Mouse (Mus musculus): ENCODE results near the gene Olfr70.

The Olfr70 gene

DNA sequence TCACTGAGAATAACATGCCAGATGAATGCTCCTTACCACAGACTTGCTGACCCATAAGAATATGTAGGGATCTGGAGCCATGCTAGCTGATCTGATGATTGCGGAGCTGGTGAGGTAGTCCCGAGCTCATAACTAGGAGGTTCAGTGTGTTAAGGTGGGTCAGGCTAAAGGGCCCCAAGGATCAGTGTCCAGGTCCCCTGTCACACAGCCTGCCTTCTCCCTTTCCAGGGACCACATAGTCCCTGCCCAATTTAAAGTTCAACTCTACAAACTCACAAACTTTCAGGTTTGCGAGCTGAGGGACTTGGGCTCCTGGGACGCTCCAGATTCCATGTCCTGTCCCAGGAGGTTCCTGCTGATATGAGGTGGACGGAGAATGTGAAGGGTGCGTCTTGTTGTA is at the start of gene Olfr70:
Gene Olfr70 (minus strand): TSS at position 101 of the 400 bp plus-strand sequence.
- no peak for DNase-seq (ENCODE audit: low spot score)

DNA sequence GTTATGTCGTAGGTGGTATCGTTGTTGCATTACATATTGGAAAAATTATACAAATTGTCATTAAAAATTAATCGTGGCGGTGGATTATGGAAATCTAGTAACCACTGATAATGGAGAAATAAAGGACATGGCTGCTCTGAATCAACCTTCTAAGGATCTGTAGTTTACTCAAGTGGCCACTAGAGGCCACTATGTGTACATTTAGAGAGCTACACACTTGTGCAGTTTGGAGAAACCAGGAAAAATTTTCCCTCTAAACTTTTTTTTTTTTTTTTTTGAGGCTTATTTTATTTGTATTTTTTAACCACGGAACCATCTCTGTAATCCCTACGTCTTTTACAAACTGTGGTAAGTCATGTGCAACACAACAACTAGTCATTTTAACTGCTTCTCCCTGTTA is 44.6 kb upstream of the Olfr70 start:
- DNase-seq (ENCODE audit: low spot score) = peak; percentile 80

DNA sequence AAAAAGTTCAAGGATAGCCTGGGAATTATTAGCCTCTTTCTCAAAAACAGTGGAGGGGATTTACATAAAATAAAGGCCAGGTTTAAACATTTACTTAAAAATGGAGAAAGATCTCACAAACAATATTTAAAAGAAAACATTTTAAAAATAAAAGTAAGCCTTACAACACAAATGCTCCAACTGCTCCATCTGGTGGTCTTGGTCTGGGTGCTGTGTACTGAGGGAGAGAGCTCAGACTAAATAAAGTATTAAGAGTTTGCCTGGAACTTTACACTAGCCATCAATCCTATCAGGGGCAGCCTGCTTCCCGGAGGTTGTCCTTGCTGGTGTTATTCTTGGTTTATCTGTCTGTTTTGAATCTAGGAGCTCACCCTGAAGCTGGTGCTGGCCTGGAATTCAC is 42.5 kb upstream of the Olfr70 start:
- no peak for DNase-seq (ENCODE audit: low spot score)

DNA sequence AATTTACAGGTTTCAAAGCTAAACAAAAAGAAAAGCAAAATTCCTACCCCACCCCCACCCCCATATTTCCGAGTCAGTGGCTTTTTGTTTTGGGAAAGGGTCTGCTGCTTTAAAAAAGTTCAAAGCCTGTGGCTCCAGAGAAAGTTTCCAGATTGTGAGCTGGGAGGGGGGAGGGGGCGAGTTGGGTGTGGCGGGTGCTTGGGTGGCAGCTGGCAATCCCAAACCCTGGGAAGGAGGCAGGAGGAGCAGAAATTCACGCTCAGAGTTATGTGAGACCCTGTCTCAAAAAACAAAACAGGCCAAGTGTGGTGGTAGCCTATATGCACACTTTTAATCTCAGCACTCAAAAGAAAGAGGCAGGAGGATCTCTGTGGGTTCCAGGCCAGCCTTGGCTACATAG is 42.0 kb upstream of the Olfr70 start:
- DNase-seq (ENCODE audit: low spot score) = no peak

DNA sequence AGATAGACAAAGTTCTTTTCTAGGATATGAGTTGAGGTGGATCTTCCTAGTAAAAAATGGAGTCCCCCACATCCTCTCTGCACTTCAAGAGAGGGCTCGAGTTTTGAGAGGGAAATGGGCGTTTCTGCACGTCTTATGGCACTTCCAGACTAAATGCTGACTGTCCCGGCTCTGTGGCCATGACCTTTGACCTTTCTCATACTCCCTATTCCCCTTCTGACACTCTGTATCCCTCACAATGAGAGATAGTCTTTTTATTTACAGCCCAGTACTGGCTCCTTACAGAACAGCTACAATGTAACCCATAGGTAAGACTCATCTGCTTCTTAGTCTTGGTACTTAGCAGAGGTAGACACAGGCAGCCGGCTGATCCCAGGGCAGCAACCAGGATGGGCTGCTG is 40.9 kb upstream of the Olfr70 start:
- no peak for DNase-seq (ENCODE audit: low spot score)

DNA sequence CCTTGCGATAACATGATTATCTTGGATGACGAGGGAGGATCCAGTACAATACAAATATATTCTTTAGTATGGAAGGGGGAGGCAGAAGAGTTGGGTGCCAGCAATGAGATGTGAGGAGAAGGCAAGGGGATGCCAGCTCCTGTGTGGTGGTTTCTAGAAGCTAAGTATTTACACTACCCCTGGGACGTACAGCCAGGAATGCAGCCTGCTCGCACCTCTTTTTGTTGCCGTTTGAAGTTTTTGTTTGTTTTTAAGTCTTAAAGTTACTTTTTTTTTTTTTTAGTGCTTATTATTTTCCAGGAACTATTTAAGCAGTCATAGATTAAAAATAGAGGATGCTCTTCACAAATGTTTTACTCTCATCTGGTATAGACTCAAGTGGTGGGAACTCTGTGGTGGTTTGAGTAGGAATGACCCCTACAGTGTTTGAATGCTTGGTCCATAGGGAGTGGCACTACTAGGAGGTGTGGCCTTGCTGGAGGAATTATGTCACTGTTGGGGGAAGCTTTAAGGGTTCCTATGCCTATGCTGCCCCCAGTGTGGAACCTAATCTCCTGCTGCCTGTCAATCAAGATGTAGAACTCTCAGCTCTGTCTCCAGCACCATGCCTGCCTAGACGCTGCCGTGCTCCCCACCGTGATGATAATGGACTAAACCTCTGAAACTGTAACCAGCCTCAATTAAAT is 38.5 kb upstream of the Olfr70 start:
- no peak for DNase-seq (ENCODE audit: low spot score)

DNA sequence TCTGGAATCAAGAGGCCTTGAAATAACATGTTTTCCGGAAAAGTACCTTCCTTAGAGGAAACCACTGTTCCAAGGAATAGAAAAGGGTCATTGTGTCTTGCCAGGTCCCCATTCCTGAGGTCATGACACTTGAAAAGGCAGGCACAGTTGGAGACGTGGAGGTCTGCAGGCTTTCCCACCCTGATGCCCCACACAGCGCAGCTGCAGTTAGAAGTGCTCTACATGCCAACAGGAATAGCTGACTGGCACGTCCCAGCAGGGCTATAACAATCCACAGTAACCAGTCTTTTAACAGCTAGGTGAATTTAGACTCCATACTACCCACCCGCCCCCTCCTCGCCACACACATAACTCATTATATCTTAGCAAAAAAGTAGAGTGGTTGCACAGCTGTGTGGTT is 36.5 kb upstream of the Olfr70 start:
- DNase-seq (ENCODE audit: low spot score) = no peak

DNA sequence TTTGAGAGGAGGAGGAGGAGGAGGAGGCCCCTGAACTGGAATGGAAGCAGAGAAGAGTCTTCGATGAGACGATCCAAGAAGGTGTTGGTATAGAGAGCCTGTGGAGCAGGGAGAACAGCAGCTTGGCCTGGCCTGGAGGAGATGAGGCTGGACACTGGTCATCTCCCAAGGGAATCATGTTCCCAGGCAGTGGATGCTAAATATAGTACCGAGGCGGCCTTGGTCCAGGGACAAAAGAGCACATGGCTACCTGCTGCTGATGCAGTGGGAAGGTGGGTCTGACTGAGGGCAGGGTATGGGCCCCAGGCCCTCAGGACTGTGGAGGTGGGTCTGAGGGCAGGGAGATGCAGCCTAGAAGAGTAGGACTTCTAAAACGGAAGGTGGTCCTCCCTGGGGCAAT is 32.6 kb upstream of the Olfr70 start:
- DNase-seq (ENCODE audit: low spot score) = no peak

DNA sequence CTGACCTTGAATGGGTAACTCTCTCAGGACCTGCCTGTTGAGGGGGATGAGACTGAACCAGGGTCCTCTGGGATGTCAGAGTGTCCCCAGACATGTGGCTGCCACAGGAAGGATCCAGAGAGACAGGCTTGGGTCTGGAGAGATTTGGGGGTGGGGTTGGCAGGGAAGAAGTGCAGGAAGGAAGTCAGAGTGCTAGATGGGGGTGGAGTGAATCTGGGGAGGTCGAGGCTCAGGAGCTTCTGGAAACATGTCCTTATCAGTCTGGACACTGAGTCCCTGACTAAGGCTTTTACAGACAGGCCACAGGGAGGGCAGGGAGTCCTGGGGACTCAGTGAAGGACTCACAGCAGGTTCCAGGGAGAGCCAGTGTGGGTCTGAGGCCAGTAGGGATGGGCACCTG is 31.6 kb upstream of the Olfr70 start:
- no peak for DNase-seq (ENCODE audit: low spot score)

DNA sequence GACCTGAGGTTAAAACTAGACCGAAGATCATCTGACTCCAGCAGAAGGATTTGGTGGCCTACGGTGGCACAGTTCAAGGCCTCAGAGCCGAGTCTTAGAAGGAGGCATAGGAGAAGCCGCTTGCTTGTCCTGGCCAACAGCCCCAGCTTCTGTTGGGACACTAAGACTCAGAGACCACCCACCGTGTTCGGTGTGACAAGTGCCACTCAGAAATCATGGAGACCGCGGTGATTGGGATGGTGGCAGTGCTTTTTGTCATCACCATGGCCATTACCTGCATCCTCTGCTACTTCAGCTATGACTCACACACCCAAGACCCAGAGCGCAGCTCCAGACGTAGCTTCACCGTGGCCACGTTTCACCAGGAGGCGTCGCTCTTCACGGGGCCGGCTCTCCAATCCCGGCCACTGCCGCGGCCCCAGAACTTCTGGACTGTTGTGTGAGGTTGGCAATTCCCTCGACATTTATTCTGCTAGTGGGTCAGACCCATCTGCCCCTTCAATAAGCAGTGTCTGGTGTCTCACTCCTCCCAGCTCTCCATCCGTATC is 30.2 kb upstream of the Olfr70 start:
- no peak for DNase-seq (ENCODE audit: low spot score)

DNA sequence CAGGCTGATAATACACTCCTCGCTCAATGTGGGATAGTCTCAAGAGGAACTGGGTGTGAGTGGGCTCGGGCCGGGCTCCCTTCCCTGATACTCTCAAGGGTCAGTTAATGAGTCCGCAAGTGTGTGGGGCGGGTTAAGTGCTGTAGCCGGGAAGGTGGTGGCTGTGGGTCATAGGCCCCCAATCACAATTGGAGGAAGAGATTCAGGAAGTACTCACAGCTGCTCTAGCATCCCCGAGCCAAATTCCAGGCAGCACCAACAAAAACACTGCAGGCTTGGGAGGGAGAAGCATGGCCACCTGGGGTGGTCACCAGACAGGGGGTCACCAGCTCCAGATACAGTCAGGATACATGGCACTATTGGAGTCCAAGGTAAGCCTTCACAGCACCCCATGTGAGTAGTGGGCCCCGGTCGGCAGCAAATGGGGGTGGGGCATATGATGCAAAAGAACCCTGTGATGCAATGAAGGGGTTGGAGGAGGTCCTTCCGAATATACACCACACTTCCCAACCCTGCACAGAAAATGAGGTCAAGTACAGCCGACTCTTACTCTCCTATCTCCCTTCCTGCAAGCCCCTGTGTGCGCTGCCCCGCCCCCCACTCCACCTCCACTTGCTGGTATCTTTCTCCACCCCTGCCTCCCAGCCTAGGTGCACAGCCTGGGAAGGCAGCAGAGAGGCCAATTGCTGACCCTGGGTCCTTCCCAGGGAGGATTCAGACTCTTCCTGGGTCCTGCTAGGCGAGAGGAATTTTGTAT is 29.4 kb upstream of the Olfr70 start, which contains the start of gene Spaar:
Gene Spaar (plus strand): TSS at position 241 of the 757 bp plus-strand sequence.
- DNase-seq (ENCODE audit: low spot score) = no peak

DNA sequence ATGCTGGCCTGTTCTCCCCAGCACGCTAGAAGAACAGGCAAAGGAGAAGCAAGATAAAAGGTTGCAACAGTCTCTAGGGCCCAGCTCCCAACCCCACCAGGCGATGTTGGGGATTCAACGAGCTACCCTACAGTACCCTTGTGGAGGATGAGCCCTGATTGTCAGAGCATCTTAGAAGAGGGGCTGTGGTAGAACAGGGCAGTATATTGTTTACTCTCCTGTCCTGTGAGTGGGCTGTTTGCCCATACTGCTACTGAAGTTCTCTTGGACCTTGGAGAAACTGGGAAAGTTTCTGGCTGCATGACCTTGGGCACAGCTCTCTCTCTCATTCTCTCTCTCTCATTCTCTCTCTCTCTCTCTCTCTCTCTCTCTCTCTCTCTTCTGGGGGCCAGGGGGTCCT is 28.5 kb upstream of the Olfr70 start:
- no peak for DNase-seq (ENCODE audit: low spot score)

DNA sequence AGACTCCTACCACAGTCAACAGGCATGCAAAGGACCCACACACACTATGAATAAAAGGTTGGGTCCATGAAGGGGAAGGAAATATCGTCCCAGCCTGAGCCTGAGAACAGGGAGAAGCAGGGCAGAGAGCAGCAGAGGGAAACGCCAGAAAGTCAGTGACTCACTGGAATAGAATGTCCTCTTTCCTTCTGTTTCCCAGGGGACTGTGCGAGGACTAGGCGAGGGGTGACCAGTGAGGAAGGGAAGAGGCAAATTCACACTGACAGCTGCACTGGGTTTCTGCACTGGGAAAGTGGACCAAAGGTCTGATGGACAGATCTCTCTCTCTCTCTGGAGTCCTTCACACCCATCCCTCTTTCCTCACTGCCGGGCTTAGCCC is 28.0 kb upstream of the Olfr70 start:
- DNase-seq (ENCODE audit: low spot score) = no peak

DNA sequence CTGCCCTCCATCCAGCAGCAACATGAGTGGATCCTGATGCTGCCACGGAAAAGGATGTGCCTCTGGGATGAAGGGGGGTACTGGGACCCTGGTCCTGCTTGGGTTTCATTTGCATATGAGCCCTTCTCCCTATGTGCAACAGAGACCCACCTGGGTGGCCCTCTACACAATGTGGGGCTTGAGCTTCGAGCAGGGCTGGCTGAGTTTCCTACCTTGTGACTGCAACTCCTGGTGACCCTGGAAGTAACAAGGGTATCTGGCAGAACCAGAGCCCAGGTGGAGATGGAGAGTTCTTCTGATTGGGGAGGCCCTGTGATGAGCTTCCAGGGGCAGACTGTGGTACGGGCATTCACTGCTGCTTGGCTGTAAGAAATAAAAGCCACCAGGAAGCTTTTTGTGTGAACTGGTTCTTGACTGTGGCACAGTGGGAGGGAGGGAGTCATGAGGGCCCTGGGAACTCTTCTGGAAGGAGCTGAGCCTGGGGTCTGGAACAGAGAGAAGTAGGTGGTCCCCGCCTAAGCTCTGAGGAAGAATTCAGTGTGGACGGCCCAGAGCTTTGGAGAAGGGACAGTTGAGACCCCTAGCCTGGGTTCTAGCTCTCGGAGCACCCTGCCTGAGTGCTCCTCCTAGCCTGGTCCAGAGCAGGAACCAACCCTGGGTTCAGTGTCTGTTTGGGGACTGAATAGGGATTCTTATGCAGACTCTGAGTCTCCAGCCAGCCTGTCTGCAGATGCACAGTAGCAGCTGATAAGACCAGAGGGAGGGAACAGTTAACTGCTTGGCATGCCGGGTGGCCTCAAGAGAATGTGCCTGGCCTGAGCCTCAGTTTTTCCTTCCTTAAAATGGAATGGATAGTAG is 27.3 kb upstream of the Olfr70 start:
- DNase-seq (ENCODE audit: low spot score) = no peak

DNA sequence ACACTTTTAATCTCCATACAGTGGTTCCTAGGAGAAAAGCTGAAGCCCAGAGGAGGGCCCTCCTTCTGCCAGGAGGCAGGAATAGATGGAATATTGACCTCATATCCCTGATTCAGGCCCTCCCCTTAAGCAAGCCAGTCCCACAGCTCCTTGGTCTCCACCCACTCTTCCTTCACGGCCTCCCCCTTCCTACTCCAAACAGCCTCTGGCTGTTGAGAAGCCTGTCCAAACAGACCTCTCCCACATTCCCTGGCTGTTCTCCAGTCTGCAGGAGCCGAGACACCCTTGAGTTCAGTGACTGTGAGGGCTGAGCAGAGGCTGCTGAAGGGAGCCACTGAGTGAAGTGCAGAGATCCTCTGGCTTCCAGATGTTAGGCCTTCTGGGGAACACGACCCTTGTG is 26.4 kb upstream of the Olfr70 start, which contains the start of gene Hrct1:
Gene Hrct1 (plus strand): TSS at position 194 of the 400 bp plus-strand sequence.
- DNase-seq (ENCODE audit: low spot score) = no peak

DNA sequence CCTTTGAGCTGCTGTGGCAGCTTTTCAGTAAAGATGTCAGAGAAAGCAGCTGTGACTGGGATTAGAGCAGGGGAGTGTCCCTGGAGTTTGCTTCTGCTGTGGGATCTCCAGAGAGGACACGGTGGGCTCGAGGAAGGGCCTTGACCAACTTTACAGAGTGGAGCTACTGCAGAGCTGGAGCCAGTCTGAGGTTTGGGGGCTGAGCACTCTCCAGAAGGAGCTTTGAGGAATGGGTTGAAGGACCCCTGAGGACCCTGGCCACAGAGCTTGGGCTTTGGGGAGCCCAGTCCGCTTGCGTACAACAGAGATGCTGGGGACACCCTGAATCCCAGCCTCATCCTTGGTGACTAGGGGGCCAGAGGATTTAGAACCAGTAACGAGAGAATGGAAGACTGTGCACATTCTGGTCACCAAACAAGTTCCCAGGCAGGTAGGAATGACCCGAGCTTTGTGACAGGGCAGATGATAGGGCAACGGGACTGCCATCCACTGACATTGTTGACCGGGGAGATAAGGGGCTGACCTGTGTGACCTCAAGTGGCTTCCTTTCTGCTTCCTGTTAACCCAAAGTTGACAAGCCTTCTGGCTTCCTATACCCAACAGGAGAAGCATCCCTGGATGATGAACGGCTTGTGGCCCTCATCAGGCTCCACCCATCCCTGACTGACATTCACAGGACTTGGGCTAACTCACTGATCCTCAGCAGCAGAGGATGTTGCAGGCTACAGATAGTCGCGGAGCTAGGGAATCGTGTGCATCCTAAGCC is 25.8 kb upstream of the Olfr70 start:
- no peak for DNase-seq (ENCODE audit: low spot score)

DNA sequence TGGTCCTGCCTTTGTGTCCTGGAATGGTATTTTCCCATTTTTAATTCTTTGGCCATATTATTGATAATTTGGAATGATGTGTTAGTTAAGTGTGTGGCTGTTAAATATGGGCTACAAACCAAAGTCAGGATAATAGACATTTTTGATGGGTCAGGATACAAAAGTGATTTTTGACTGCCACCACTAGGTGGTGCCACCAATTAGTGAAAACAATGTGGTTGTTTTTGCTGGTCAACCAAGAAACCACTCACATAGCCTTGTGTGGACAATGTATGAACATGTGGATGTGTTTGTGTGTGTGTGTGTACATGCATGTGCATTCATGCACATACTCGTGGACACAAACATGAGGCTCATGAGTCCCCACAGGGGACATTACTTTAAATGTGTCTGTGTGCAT is 24.2 kb upstream of the Olfr70 start:
- DNase-seq (ENCODE audit: low spot score) = peak; percentile 77

DNA sequence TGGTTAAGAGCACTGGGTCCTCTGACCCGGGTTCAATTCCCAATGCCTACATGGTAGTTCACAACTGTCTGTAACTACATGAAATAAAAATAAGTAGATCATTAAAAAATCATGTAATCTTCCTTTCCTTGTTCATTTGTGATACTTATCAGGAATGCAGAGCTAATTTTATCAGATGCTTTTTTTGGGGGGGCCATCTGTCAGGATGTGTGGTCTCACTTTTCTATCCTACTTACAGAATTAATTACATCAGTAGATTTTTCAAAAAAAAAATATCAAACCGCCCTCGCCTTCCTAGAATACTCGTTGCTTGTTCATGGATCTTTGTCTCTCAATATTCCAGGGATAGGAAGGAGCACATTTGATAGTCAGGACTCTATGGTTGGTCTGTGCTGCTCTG is 21.6 kb upstream of the Olfr70 start:
- DNase-seq (ENCODE audit: low spot score) = no peak

DNA sequence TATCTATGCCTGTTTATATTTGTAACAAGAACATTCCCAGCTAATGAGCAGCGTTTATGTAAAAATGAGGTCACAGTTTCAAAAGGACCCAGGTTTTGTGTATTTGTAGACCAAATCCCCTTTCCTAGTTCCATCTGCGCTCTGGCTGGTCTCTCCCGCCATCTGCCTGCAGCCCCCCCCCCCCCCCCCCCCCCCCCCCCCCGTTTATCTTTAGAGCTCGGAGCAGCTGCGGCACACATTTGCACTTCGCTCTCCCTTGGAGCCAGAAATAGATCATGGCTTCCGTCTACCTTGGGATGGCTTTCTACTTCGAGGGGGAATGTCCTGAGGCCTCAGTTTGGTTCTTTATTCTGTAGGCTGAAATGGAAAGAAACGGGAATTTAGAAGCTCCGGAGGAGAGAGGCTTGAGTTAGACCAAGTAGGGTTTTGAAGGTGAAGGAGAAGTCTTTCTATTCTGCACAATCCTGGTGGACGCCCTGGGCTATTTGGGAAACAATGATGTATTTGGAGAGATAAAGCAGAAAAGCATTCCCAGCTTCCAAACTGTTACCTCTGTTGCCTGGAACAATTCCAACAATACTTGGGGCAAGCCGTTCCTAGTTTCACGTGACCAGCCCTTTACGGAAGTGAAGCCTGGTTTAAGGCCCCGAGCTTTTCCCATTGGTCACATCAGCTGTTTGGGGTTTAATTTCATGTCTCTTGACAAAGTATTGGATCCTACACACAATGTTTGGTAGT is 20.1 kb upstream of the Olfr70 start:
- DNase-seq (ENCODE audit: low spot score) = no peak

DNA sequence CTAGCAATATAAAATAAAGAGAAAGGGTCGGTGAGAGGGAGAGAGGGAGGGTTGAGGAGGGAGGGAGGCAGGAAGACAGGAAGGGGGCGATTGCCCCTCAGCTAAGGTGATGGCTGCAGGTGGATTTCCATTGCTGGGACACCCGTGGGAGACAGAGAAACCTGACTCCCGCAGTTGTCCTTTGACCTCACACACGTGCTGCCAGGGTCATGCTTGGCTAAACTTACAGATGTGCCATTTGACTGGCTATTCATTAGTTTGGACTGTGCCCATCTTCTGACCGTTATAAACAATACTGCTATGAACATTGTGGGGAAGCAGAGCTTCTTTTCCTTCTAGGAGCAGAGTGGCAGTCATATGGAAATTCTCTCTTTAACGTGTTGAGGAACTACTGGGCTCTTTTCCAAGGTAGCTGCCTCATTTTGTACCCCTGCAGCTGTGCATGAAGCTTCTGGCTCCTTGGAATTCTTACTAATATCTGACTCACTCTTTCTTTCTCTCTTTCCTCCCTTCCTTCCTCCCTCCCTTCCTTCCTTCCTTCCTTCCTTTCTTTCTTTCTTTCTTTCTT is 13.1 kb upstream of the Olfr70 start:
- no peak for DNase-seq (ENCODE audit: low spot score)

DNA sequence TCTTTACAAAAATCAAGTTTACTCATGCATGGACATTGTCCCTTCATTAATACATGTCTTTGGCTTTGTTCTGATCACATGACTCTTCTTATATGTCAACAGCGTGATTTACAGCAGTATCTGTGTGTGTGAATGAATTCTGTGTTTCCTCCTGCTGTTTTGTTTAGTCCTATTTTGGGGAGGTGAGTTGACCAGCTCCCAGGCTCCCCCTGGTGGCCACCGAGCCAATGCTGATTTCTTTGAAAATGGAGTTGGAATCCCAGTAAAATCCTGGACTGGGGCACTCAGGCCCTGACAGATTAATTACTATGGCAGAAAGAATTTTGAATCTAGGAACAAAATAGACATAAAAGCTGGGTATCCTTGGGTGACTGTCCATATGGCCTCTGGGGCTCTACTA is 11.2 kb upstream of the Olfr70 start:
- peak; percentile 83 for DNase-seq (ENCODE audit: low spot score)
